Mouse (Mus musculus): ENCODE measurements around the gene Cry2.

DNA sequence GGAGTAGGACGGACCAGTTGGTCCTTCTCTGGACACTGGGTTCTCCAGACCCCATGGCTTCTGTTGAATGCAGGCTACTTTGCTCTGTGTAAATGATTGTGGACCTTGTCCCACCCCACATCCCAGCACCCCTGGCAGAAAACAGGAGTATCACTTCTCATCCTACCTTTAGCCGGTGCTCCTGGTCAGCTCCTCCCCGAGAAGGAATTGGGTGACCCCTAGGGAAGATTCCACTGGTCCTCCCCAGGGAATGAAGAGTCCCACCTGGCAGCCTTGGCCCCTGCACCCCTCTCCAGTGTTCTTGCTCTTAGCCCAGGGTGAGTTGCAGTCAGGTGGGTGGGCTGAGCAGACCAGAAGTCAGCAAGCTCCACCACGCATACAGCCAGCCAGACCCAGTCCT, 69.8 kb downstream of the Cry2 start:
- TF ChIP-seq EP300 (IDR thresholded peaks at IDR 0.05; ENCODE audit: low read depth) (no peak), CTCF (IDR thresholded peaks at IDR 0.05; ENCODE audit: low read depth) (no peak)

Measured in liver, embryonic 14.5 days (tissue).